Mouse (Mus musculus) mature B cell (primary cell): ENCODE measurements around the gene Acpp.

Experiments
- in situ Hi-C: fragments of 300-500 bp; cut with MboI; formaldehyde crosslinking; loops from 2 replicates; pipeline ENCODE4 v1.14.3; 2019

The Acpp gene

DNA sequence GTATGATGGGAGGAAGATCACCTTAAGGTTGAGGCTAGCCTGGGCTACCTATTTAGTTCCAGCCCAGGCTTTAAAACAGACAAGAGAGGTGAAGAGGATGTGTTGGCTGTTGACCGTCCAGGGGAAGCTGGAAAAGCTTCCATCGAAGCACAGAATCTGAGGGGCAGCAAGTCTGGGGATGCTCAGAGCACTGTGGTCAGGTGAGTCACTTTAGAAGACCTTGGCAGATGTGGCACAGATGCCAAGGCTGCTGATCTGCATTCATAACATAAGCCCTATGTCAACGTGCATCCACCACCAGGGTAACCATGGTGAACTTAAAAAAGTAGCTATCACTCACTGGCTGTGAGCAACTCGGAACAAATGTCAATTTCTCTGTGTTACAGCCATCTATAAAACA is 85.9 kb downstream of the Acpp start:
- in situ Hi-C loops = no loop called here

DNA sequence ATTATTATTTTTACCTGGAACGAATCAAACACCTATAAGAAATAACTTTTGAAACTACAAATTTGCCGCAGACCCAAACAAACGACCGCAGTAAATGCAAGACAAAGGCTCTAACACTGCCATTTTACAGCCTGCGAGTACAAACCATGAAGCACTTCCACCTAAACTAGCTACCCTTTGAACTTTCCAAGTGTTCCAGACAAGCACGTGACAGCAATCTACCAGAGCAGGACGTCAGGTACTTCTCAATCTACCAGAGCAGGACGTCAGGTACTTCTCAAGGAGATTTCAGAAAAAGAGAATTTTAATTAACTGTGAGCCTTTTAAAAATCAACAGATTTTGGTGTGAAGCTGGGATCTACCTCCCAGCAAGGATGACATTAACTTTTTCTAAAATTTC is 86.4 kb downstream of the Acpp start:
- in situ Hi-C loops = no loop called here

DNA sequence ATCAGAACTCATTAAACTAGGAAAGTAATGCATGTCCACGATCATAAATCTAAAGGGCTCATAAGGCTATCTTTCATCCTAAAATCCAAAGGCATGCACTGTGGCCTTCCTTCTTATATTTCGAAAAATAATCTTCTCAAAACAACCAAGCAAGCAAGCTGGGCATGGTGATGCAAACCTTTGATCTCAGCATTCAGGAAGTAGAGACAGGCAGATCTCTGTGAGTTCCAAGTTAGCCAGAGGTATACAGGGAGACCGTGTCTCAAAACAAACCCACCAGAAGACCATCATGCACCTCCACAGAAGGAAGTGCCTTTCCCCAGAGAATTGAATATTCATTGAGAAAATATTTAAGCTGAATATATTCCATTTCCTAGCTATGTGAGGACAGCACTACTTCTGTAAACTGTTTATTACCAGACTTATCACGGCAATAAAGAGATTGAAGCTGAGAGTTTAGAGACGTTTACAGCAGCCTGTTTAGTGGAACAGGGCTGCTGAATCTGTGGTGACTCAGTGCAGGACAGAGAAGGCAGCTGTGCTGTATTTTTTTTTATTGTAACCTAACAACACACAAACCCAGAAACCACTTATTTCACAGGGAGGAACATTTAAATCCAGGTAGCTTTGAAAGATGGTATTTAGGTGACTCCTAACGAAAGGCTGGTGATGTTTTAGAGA is 90.1 kb downstream of the Acpp start:
- in situ Hi-C loops = no loop called here

DNA sequence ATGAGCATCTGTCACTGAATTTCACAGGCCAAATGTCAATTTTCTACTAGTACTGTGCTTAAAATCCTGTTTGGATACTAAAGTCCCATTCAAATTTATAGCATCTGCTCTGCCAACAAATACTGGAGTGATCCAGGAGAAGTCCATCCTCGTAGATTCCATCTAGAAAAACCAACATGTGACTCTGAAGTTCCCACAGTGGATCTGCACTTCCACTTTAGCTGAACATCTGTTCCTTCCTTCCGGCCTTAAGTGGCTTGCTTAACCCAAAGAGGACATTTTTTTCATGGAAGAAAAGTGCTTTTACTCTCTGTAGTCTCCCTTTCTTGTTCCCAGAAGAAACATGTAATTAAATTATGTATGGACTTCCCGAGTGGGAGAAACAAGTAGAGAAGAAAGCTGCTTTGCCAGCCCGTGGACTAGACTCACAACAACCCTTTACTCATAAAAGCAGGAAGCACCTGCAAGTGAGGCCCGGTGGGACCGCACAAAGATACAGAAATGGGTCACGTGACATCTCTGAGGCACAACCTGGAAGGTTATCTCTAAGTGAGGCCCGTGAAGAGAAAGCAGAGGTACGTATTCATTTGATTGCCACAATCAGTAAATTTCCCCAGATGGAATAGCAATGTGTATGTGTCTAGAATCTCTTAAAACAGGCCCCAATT is 93.6 kb downstream of the Acpp start:
- in situ Hi-C loops = no loop called here

DNA sequence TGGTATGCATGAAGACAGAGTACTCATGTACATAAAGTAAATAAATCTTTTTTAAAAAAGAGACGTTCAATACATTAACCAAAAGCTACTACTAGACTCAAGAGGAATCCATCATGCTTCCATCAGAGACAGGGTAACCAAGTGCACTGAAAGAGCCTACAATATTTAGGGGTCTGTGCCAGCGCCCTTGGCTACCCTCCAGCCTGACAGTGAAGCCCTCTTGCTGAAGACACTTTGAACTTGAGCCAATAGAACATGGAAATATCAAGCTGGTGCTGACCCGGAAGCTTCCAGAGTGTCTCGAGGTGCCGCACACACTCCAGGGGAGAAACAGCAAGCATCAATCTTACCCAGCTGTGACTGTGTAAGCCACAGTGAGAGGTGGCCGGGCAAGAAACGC is 97.4 kb downstream of the Acpp start:
- in situ Hi-C loops = no loop called here

DNA sequence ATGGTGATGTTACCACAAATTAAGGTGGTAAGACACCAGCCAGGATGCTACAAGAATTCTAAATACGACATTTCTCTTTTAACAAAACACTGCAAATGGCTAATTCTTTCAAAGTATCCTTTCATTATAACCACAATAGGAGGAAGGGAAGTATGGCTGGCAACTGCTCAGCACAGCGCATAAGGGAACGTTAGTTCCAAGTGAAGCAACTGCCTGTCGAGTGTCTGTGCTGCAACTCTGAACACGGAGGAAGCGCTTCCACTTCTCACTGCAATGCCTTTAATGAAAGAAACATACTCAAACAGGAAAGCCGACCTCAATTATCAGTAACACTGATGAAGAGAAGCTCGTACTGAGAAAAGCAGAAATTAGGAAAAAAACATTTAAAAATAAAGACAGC is 98.5 kb downstream of the Acpp start:
- in situ Hi-C loops = no loop called here
